Mouse (Mus musculus) ES-E14 (cell line): ENCODE measurements around the gene Pde4dip. TPM values are rescaled to one million over a fixed set of nuclear protein-coding genes. Genes with fewer than 3 reads are reported as not detected.

ENCODE experiments used
- DNase-seq: peaks from one replicate; pipeline ENCODE4 v3.0.0-alpha.2; 2013; ENCODE audit warnings: low read depth, low spot score
- H3K27ac ChIP-seq: 2 replicates; pipeline ENCODE4 v1.5.1; 2012; ENCODE audit warnings: low read depth, mild to moderate bottlenecking, low read length, moderate library complexity, mixed read lengths; ENCODE audit not compliant: poor library complexity, insufficient read depth, severe bottlenecking
- H3K36me3 ChIP-seq: 2 replicates; pipeline ENCODE4 v1.6.1; 2012; ENCODE audit warnings: mild to moderate bottlenecking, low read length, moderate library complexity, mixed read lengths; ENCODE audit not compliant: control insufficient read depth, poor library complexity, insufficient read depth, severe bottlenecking
- H3K4me1 ChIP-seq, 2 experiments: fragments of 150-350 bp in 1 of 2; sonication (generic) in 1 of 2; 2 replicates each; pipeline ENCODE4 v1.6.1; 2012; ENCODE audit warnings: low read length in 2 of 2, mild to moderate bottlenecking in 1 of 2, mixed read lengths in 1 of 2; ENCODE audit not compliant: control insufficient read depth in 2 of 2, insufficient read depth in 2 of 2, poor library complexity in 1 of 2
- H3K4me3 ChIP-seq, 2 experiments: fragments of 150-350 bp in 1 of 2; sonication (generic) in 1 of 2; 2 replicates each; pipeline ENCODE4 v1.5.1; 2012; ENCODE audit warnings: low read length in 2 of 2, low read depth in 1 of 2, mild to moderate bottlenecking in 1 of 2, mixed read lengths in 1 of 2; ENCODE audit not compliant: insufficient read depth in 1 of 2, poor library complexity in 1 of 2, severe bottlenecking in 1 of 2
- H3K9ac ChIP-seq: 2 replicates; pipeline ENCODE4 v1.6.1; 2012; ENCODE audit warnings: low read depth, mild to moderate bottlenecking, low read length, mixed read lengths; ENCODE audit not compliant: poor library complexity, insufficient read depth, severe bottlenecking
- H3K9me3 ChIP-seq: fragments of 150-350 bp; sonication (generic); 2 replicates; pipeline ENCODE4 v1.6.1; 2012; ENCODE audit warnings: low read depth, mild to moderate bottlenecking, low read length; ENCODE audit not compliant: control insufficient read depth, insufficient read depth
- CHD2 ChIP-seq: IDR thresholded peaks from 2 replicates; pipeline ENCODE4 v1.6.1; 2014; ENCODE audit warnings: mild to moderate bottlenecking, low read depth, low read length, inconsistent platforms
- HCFC1 ChIP-seq: IDR thresholded peaks from 2 replicates; pipeline ENCODE4 v1.6.1; 2012; ENCODE audit warnings: low read length, inconsistent platforms, borderline replicate concordance; ENCODE audit not compliant: insufficient read depth
- MAFK ChIP-seq: IDR thresholded peaks from 2 replicates; pipeline ENCODE4 v1.6.1; 2014; ENCODE audit warnings: mild to moderate bottlenecking, low read depth, low read length, inconsistent platforms; ENCODE audit not compliant: insufficient read depth
- ZC3H11A ChIP-seq: IDR thresholded peaks from 2 replicates; pipeline ENCODE4 v1.6.1; 2012; ENCODE audit warnings: low read depth, mild to moderate bottlenecking, inconsistent platforms, low read length, borderline replicate concordance
- ZNF384 ChIP-seq: IDR thresholded peaks from 2 replicates; pipeline ENCODE4 v1.6.1; 2012; ENCODE audit warnings: low read depth, low read length, inconsistent platforms
- in situ Hi-C, 2 experiments: fragments of 600-800 bp; cut with MboI; formaldehyde crosslinking; loops; one replicate each; pipeline ENCODE4 v1.15.1; 2025; ENCODE audit warnings: low sequenced_read_pairs in 2 of 2, inconsistent platforms in 1 of 2; ENCODE audit not compliant: unreplicated experiment in 2 of 2
- total RNA-seq: library from RNA; depleted of rRNA; stranded (reverse); fragments of 300-350 nt; gene quantifications from 2 replicates; pipeline ENCODE4 v1.2.3, GENCODE M21; 2012

Gene Pde4dip
- total RNA-seq, 1 experiment = 12.0 TPM

GRCm38 (mm10) chr3:97761168-97761567 lies 127.3 kb downstream of the Pde4dip start:
- Histone ChIP-seq H3K4me3 (no peak overlapping the region), H3K27ac (no peak overlapping the region), H3K9ac (no peak overlapping the region), H3K4me1 (no peaks in the 10 kb centered on the region; a peak in 1 of 4 replicates), H3K9me3 (no peaks in the 10 kb centered on the region), H3K36me3 (peaks cover 2% of the 10 kb centered on the region; the same call in 1 of the 2 replicates)
- in situ Hi-C loops = no loop called here
- no peak for DNase-seq
- TF ChIP-seq ZNF384 = no peak
- no peak for TF ChIP-seq ZC3H11A
- no peak for TF ChIP-seq CHD2
- TF ChIP-seq MAFK = no peak
- TF ChIP-seq HCFC1 = no peak

- no peaks in the 10 kb centered on the region for H3K4me1 ChIP-seq
- H3K27ac ChIP-seq = no peak overlapping the region
- TF ChIP-seq CHD2 (no peak), ZC3H11A (no peak), MAFK (no peak), HCFC1 (no peak), ZNF384 (no peak)
- no peaks in the 10 kb centered on the region for H3K9me3 ChIP-seq
- in situ Hi-C loops = no loop called here
- no peak for DNase-seq
- no peak overlapping the region for H3K4me3 ChIP-seq
- no peak overlapping the region for H3K9ac ChIP-seq
- peaks cover 9% of the 10 kb centered on the region; the same call in 1 of the 2 replicates for H3K36me3 ChIP-seq
Measured at GRCm38 (mm10) chr3:97759846-97760245, 128.7 kb downstream of the Pde4dip start.

- Histone ChIP-seq H3K4me1 (no peaks in the 10 kb centered on the region), H3K27ac (no peak overlapping the region), H3K4me3 (no peak overlapping the region), H3K36me3 (peaks cover 14% of the 10 kb centered on the region; the same call in 1 of the 2 replicates), H3K9ac (no peak overlapping the region), H3K9me3 (no peaks in the 10 kb centered on the region)
- in situ Hi-C loops = no loop called here
- no peak for DNase-seq
- no peak for TF ChIP-seq MAFK
- TF ChIP-seq CHD2 = no peak
- no peak for TF ChIP-seq ZC3H11A
- no peak for TF ChIP-seq HCFC1
- no peak for TF ChIP-seq ZNF384
Measured at GRCm38 (mm10) chr3:97757501-97757900, 131.0 kb downstream of the Pde4dip start.

GRCm38 (mm10) chr3:97756283-97757074 lies 132.0 kb downstream of the Pde4dip start:
- Histone ChIP-seq H3K4me1 (no peaks in the 10 kb centered on the region), H3K9me3 (no peaks in the 10 kb centered on the region), H3K27ac (no peak overlapping the region), H3K36me3 (peaks cover 19% of the 10 kb centered on the region; the same call in 1 of the 2 replicates), H3K4me3 (peak overlapping the region in 1 of 2 experiments; percentile 13; a peak in 2 of 4 replicates), H3K9ac (no peak overlapping the region)
- DNase-seq = no peak
- TF ChIP-seq ZNF384 (no peak), CHD2 (no peak), ZC3H11A (no peak), HCFC1 (no peak), MAFK (no peak)
- in situ Hi-C loops = no loop called here
